Mouse (Mus musculus) brain, adult 2 months (tissue): ENCODE measurements around the gene Myl7.
"Not testable (repeated sequence)": the region's sequence is repeated elsewhere in the genome, so short reads cannot be mapped to it uniquely, and the experiment has no call there.

Experiments used
- DNase-seq: peaks from one replicate; pipeline ENCODE4 v3.0.0; 2011; ENCODE audit warnings: low read depth, low spot score

Myl7 gene

DNA sequence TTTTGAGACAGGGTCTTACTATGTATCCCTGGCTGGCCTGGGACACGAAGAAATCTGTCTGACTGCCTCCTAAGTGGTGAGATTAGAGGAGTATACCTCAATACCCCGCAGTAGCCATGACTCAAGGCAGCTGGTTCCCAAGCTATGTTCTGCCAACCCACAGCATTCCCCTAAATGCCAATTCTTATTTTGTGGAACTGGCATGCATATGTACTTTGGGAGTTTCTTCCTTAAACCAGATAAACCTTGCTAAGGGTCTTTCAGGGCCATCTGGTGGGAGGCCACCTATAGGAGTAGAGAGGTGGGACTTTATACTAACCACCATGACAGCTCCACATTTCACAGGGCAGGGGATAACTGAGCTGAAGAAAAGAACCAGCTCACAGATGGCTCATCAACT lies 5.3 kb upstream of the Myl7 start:
- peak; percentile 75 for DNase-seq

- peak; percentile 50 for DNase-seq
These were observed 3.8 kb upstream of the Myl7 start for GRCm38 (mm10) chr11:5902390-5902789.

- peak; percentile 88 for DNase-seq
These were observed 3.4 kb upstream of the Myl7 start for GRCm38 (mm10) chr11:5901950-5902349.

DNA sequence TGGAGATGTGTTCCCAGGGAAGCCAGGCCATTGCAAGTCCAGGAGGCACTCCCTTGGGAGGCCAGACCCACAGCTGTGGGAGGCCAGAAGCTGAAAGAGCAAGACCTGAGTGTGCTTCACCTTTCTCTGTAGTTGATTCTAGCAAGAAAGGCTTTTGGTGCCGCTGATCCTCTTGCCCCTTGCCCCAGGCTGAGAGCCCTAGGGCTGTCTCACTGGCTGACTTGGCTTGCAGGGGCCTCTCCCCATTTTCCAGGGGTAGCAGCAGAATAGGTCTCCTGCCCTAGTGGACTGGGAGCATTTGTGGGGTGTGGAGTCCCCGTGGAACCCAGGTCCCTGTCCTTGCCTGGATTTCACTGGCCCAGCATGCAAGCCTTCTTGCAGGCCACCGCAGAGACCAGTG lies 2.7 kb upstream of the Myl7 start:
- no peak for DNase-seq

DNA sequence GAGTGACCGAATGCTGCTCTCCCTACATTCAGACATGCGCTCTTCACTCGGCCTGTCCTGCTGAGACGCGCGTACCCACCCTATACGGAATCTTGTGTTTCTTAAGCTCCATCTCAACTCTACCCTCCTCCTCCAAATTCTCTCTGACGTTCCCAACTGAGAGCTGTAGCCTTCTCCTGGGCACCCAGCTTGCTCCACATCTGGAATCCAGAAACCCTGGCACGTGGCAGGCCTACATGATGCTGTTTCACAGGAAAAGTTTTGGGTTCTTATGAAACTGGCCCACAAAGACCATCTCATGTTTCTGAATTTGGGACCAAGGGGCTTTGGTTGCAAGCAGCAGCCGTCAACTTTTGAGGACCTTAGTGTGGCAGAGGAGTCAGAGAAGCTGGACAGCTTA lies 704 bp upstream of the Myl7 start:
- DNase-seq, result no peak

DNA sequence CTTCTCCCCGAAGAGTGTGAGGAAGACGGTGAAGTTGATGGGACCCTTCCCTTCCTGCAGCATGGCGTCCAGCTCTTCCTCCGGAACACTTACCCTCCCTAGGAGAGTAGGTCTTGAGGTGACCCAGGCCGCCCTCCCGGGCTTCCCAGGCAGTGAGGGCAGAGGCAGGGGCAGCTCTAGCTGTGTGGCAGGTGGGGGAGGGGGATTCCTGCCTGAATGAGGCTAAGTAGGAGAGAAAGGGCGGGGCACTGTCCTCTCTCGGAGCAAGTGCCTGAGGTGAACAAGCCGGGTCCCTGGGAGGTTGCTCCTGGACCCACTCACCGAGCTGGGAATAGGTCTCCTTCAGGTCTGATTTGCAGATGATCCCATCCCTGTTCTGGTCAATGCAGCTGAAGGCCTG lies 743 bp downstream of the Myl7 start:
- DNase-seq, result no peak

GRCm38 (mm10) chr11:5897230-5897629 lies 1.4 kb downstream of the Myl7 start:
- no peak for DNase-seq

- DNase-seq, result no peak
These were observed 4.8 kb downstream of the Myl7 start for GRCm38 (mm10) chr11:5893807-5894206.

GRCm38 (mm10) chr11:5892810-5893368 lies 5.7 kb downstream of the Myl7 start:
- peak; percentile 78 for DNase-seq

- DNase-seq, result peak; percentile 73
These were observed 6.4 kb downstream of the Myl7 start for GRCm38 (mm10) chr11:5892151-5892591.

DNA sequence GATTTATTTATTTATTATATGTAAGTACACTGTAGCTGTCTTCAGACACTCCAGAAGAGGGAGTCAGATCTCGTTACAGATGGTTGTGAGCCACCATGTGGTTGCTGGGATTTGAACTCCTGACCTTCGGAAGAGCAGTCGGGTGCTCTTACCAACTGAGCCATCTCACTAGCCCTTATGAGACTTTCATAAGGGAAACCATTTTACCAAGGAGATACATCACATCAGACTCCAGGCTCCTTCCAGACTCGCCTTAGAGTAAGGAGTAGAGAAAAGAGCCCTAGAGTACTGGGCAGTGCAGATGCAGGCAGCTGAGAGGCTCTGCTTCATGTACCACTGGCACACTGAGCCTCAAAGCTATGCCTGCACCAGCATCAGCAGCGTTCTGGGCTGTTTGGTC lies 10.0 kb downstream of the Myl7 start:
- DNase-seq, result not testable (repeated sequence)

DNA sequence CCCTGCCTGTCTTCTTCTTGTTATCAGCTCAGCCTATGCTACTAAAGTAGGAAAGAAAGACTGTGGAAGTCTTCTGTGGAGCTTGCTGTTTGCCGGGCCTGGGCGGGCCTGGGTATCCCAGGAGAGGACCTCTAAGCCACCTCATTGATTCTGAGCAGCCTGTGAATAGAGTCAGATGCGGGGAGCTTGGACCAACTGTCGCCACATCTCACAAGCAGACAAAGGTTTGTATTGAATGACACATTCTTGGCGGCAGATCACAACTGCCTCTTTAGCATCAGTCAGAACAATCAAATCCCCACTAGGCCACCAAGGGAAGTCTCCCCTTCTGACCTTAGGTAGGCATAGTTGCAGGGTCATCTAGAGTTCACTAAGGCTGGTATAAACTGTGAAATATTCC lies 11.3 kb downstream of the Myl7 start:
- peak; percentile 37 for DNase-seq

DNA sequence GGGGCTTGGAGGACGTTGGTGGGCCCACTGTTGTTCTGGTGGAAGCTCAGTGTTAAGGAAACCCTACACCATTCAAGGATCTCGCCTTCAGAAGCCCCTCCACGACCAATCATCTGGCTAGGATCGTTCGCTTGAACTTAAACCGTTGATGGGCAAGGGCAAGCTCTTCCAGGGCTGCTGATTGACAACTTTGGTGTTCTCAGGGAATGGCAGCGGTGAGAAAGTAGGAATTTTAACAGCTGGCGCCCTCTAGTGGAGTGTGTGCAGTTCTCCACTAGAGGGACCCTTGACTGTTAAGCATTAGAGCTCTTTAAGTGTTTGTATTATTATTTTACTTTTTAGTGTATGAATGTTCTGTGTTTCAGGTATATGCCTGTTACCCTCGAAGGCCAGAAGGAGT lies 12.4 kb downstream of the Myl7 start:
- peak; percentile 76 for DNase-seq

DNA sequence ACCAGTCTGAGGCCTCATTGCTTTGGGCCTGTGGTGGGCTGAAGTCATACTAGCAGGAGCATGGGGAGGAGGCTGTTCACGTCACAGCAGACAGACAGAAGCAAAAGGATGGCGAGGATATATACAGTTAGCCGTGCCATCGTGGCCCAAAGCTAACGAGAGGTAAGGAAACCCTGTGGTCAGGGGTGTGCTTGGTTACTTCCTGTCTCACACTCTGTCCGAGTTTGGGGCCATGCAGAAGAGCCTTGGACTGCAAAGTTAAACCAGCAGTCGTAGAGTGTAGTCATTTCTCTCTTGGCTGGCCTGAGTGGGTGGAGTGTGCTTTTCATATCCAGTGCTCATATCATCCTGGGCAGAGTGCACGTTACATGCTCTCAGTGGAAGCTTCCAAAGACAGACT lies 16.1 kb downstream of the Myl7 start:
- DNase-seq, result no peak

DNA sequence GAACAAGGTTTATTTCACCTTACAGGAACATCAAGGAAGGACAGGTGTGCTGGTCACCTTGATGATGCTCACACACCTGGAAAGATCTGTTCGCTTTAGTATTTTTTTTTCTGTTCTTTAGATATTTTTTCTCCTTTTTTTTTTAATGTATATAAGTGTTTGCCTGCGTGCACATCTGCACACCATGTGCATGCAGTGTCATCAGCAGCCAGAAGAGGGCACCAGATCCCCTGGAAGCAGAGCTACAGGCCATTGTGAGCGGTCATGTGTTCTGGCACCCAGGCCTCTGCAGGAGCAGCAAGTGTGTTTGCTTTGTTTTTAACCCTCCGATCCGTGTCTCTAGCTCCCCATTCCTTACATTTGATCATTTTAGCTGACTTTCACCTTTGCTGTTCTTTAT lies 18.7 kb downstream of the Myl7 start:
- peak; percentile 79 for DNase-seq

DNA sequence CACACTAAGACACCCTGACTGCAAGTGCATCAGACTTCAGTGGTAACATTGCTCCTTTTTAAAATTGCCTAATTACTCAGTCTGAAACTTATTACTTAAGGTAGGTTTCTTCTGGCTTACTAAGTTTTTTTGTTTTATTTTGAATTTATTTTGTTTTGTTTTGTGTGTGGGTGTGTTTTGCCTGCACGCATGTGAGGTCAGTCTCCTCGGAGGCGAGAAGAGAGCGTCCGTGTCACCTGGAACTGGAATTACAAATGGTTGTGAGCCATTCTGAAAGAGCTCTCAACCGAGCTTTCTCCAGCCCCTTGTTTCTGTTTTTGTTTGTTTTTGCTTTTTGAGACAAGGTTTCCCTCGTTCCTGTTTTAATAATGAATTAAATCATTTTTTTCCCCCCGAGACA lies 19.9 kb downstream of the Myl7 start:
- DNase-seq, result no peak

DNA sequence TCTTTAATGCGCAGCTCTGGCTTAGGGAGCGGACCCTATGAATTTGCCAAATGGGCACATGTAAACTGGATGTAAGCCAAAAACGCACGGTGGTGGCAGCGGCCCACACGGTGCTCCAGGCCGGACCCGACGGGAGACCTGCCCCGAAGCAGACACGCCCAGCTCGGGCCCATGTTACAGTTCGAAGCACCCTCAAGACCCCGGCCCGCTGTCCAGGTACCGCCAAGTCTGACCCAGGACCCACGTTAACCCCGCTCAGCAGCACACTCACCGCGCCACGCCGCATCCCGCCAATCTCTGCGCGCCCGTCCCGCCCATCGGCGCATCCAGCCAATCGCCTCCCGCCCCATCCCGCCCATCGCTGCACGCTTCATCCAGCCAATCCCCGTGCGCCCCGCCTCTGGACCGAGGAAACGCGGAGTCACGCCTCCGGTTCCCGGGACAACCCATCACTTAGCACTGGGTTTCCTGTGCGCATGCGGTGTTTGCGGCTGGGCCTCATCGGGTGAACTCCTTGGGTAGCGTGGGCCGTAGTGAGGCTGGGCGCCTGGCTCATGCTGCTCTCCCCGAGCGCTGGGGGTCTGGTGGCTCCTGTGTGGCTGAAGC lies 20.6 kb downstream of the Myl7 start, which contains the start of gene Pold2:
Gene Pold2 (minus strand): TSS at position 372 of the 606 bp plus-strand sequence.
- peak; percentile 99 for DNase-seq

GRCm38 (mm10) chr11:5877421-5877820 lies 21.2 kb downstream of the Myl7 start:
- no peak for DNase-seq

GRCm38 (mm10) chr11:5873192-5873591 lies 25.4 kb downstream of the Myl7 start:
- DNase-seq, result no peak

DNA sequence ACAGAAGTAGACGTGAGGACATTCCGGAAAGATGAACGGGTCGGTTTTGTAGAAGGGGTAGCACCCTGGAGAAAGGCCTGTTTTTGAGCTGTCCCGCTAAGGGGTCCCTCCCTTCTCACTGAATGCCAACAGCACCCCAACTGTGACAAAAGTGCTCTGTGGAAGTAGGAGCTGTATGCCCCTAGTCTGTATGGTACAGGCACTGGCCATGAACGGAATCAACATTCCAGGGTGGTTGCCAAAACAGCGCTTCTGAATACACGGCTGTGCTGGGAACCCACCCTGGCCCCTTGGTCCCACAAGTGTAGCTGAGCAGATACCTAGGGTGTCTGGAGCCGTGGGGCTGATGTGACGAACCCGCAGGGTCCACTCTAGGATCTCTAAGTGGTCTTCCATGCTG lies 25.9 kb downstream of the Myl7 start:
- DNase-seq, result no peak

DNA sequence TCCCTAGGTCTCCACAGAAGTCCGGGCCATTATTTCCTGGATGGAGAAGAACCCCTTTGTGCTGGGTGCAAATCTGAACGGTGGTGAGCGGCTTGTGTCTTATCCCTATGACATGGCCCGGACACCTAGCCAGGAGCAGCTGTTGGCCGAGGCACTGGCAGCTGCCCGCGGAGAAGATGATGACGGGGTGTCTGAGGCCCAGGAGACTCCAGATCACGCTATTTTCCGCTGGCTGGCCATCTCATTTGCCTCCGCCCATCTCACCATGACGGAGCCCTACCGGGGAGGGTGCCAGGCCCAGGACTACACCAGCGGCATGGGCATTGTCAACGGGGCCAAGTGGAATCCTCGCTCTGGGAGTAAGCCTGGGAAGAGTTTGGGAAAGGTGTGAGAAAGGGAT lies 28.5 kb downstream of the Myl7 start:
- no peak for DNase-seq

DNA sequence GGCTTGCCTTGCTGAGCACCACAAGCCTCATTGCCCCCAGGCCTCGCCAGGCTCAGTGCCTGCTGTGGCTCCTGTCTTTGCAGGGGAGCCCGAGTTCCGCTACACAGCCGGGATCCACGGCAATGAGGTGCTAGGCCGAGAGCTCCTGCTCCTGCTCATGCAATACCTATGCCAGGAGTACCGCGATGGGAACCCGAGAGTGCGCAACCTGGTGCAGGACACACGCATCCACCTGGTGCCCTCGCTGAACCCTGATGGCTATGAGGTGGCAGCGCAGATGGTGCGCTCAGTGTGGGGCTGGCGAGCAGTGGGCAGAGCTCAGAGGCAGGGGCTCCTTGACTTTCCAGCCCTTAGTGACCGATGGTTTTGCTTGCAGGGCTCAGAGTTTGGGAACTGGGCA lies 29.3 kb downstream of the Myl7 start:
- DNase-seq, result no peak

GRCm38 (mm10) chr11:5868324-5868723 lies 30.3 kb downstream of the Myl7 start:
- DNase-seq, result no peak

- no peak for DNase-seq
These were observed 31.4 kb downstream of the Myl7 start for GRCm38 (mm10) chr11:5867196-5867595.
